Mouse (Mus musculus): ENCODE measurements around the gene Gja4.

- TF ChIP-seq POLR2A (IDR thresholded peaks at IDR 0.05; ENCODE audit: insufficient read length, low read depth) (no peak), MYOG (IDR thresholded peaks at IDR 0.05; ENCODE audit: control insufficient read depth in 1 of 3, insufficient read depth in 1 of 3, insufficient read length in 2 of 3, low read depth in 2 of 3) (no peak), USF1 (IDR thresholded peaks at IDR 0.05; ENCODE audit: low read depth) (no peak), CEBPB (IDR thresholded peaks at IDR 0.05; ENCODE audit: insufficient read depth, poor library complexity, severe bottlenecking) (no peak), E2F4 (IDR thresholded peaks at IDR 0.05; ENCODE audit: insufficient read depth) (no peak), TCF12 (IDR thresholded peaks at IDR 0.05; ENCODE audit: insufficient read depth, poor library complexity, severe bottlenecking) (no peak), MYOD1 (IDR thresholded peaks at IDR 0.05; ENCODE audit: control insufficient read depth in 1 of 3, insufficient read length in 2 of 3, low read depth in 2 of 3) (no peak), MAX (IDR thresholded peaks at IDR 0.05; ENCODE audit: low read depth) (no peak), REST (IDR thresholded peaks at IDR 0.05; ENCODE audit: insufficient read depth, insufficient read length) (no peak), POLR2AphosphoS2 (IDR thresholded peaks at IDR 0.05; ENCODE audit: insufficient read length, low read depth) (no peak), SRF (IDR thresholded peaks at IDR 0.05; ENCODE audit: control insufficient read depth, insufficient read length, low read depth) (no peak), TCF3 (IDR thresholded peaks at IDR 0.05; ENCODE audit: insufficient read length, low read depth) (no peak)
Measured at GRCm38 (mm10) chr4:127341372-127341771, 27.5 kb upstream of the Gja4 start.

All from myocyte (in vitro differentiated cells).